Mouse (Mus musculus): ENCODE data around the gene Galnt6.

DNA sequence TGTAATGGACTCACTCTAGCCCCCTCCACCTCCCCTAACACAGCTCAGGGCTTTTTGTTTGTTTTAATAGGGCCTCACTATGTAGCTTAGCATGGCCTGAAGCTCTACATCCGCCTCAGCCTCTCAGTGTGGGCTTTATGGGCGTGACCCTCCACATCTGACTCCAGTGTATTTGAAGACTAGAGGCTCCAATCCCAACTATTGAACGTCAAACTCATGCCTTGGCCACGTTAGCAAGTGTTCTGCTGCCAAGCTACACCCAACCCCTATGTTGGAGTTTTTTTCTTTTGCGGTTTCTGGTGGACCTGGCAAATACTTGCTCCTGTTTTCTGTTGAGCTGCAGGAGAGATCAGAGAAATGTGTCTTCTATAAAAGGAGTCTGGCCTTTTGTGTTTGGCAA is 23.9 kb upstream of the Galnt6 start:
- TF ChIP-seq GATA1 (IDR thresholded peaks at IDR 0.05; ENCODE audit: low read length) (no peak), TAL1 (IDR thresholded peaks at IDR 0.05; ENCODE audit: low read length) (no peak)

Measured in erythroblast, embryonic 14.5 days (primary cell).